Mouse (Mus musculus) forebrain, embryonic 11.5 days (tissue): ENCODE data around the gene Ldlrap1. TPM values are rescaled to one million over a fixed set of nuclear protein-coding genes. Genes with fewer than 3 reads are reported as not detected.

Experiments used
- ATAC-seq: fragments of 200-750 bp; cut with Nextera tagmentation; replicated peaks from 2 replicates; pipeline ENCODE4 v1.8.0; 2017; ENCODE audit warnings: moderate TSS enrichment; ENCODE audit not compliant: low FRiP score
- DNase-seq: peaks from one replicate; pipeline ENCODE4 v3.0.0-alpha.2; 2017; ENCODE audit warnings: low spot score
- H3K27ac ChIP-seq: fragments of 300-500 bp; sonication (generic); 2 replicates; pipeline ENCODE4 v1.5.1; 2014; ENCODE audit warnings: low read depth, low read length
- H3K27me3 ChIP-seq: fragments of 300-500 bp; sonication (generic); 2 replicates; pipeline ENCODE4 v1.6.1; 2014; ENCODE audit warnings: mild to moderate bottlenecking, low read length, mixed read lengths; ENCODE audit not compliant: control insufficient read depth, insufficient read depth
- H3K36me3 ChIP-seq: fragments of 300-500 bp; sonication (generic); 2 replicates; pipeline ENCODE4 v1.6.1; 2014; ENCODE audit warnings: mild to moderate bottlenecking, low read length, moderate library complexity, mixed read lengths; ENCODE audit not compliant: control insufficient read depth, insufficient read depth
- H3K4me1 ChIP-seq: fragments of 300-500 bp; sonication (generic); replicated peaks from 2 replicates; pipeline ENCODE4 v1.6.1; 2014; ENCODE audit warnings: low read length, mixed read lengths; ENCODE audit not compliant: control insufficient read depth, insufficient read depth
- H3K4me2 ChIP-seq: fragments of 300-500 bp; sonication (generic); 2 replicates; pipeline ENCODE4 v1.6.1; 2014; ENCODE audit warnings: low read depth, mild to moderate bottlenecking, low read length, moderate library complexity, mixed read lengths; ENCODE audit not compliant: severe bottlenecking
- H3K4me3 ChIP-seq: fragments of 300-500 bp; sonication (generic); 2 replicates; pipeline ENCODE4 v1.5.1; 2014; ENCODE audit warnings: low read depth, low read length
- H3K9ac ChIP-seq: fragments of 300-500 bp; sonication (generic); 2 replicates; pipeline ENCODE4 v1.6.1; 2014; ENCODE audit warnings: low read length
- H3K9me3 ChIP-seq: fragments of 300-500 bp; sonication (generic); 2 replicates; pipeline ENCODE4 v1.6.1; 2016; ENCODE audit warnings: low read length, mixed read lengths; ENCODE audit not compliant: control insufficient read depth
- WGBS: fragments of 180-500 bp; shearing (Covaris S2); extraction: QIAGEN DNeasy Blood & Tissue Kit; methylation state at CpG from one replicate; pipeline ENCODE4 v1.1.7; 2014; 5-methylcytosine and 5-hydroxymethylcytosine counted together
- polyA plus RNA-seq: library from polyadenylated mRNA; unstranded; fragments of >200 nt; fragmentation: Nextera tagmentation; extraction: Ambion mirVana; gene quantifications from 2 replicates; pipeline ENCODE4 v1.2.1, GENCODE M21; 2014

Gene Ldlrap1
- polyA plus RNA-seq, 1 experiment from 2014 or later: 7.4 TPM

DNA sequence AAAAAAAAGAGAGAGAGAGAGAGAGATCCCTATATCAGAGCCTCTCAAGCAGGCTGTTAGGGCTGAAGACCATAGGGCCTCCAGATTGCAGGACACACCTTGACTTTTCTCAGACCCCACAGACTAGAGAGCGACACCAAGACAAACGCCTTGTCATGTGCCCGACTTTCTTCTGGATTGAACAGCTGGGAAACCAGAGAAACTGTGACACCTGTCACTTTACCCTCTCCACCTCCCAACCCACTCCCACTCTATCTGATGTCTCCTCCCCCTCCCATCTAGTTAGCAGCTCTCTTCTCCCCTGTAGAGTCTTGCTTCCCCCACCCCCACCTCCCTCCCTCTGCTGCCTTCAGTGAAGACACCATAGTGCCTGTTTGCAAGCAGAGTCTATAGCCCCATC is 28.3 kb downstream of the Ldlrap1 start:
- no peak overlapping the region for H3K27ac ChIP-seq
- DNase-seq (no peak), ATAC-seq (no peak)
- H3K9me3 ChIP-seq: no peaks in the 10 kb centered on the region
- H3K27me3 ChIP-seq: no peaks in the 10 kb centered on the region
- no peak overlapping the region for H3K9ac ChIP-seq
- 0 out of 2 replicates have a peak, but pooled peaks cover 2% of the 10 kb centered on the region for H3K4me1 ChIP-seq
- 83% methylated on average over 3 of the region's 3 CpGs for WGBS
- no peak overlapping the region for H3K4me3 ChIP-seq
- no peaks in the 10 kb centered on the region for H3K36me3 ChIP-seq
- H3K4me2 ChIP-seq: no peak overlapping the region

- no peak overlapping the region for H3K4me2 ChIP-seq
- H3K27me3 ChIP-seq: no peaks in the 10 kb centered on the region
- 0 out of 2 replicates have a peak, but pooled peaks cover 4% of the 10 kb centered on the region for H3K4me1 ChIP-seq
- H3K9me3 ChIP-seq: no peaks in the 10 kb centered on the region
- 52% methylated on average over 14 of the region's 14 CpGs for WGBS
- H3K4me3 ChIP-seq: no peak overlapping the region
- no peak overlapping the region for H3K27ac ChIP-seq
- no peaks in the 10 kb centered on the region for H3K36me3 ChIP-seq
- no peak overlapping the region for H3K9ac ChIP-seq
- DNase-seq (no peak), ATAC-seq (no peak)
These were observed 30.4 kb downstream of the Ldlrap1 start for GRCm38 (mm10) chr4:134737365-134737910.

DNA sequence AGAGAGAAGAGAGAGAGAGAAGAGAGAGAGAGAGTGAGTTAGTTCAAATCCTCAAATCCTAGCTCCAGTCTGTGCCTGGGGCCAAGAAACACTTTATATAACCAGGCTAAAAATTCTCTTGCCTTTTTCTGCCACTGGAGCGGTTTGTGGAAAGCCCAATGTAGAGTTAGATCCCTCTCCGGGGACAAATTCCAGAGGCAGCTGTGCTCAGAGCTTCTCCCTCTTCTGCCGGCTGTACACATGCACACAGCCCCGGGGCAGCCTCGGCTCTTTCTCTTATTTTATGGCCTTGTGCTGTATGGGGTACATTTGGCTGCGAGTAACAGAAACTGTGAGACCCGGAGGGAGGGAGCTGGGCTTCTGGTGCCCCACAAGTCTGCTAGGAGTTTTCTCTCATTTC is 31.7 kb downstream of the Ldlrap1 start:
- H3K9me3 ChIP-seq: no peaks in the 10 kb centered on the region
- H3K36me3 ChIP-seq: no peaks in the 10 kb centered on the region
- no peak overlapping the region for H3K9ac ChIP-seq
- WGBS: 71% methylated on average over 7 of the region's 7 CpGs
- H3K27ac ChIP-seq: no peak overlapping the region
- DNase-seq (no peak), ATAC-seq (no peak)
- H3K27me3 ChIP-seq: no peaks in the 10 kb centered on the region
- H3K4me2 ChIP-seq: no peak overlapping the region
- H3K4me1 ChIP-seq: 0 out of 2 replicates have a peak, but pooled peaks cover 4% of the 10 kb centered on the region
- no peak overlapping the region for H3K4me3 ChIP-seq

- H3K9ac ChIP-seq: no peak overlapping the region
- H3K4me2 ChIP-seq: no peak overlapping the region
- ATAC-seq (no peak), DNase-seq (no peak)
- no peaks in the 10 kb centered on the region for H3K36me3 ChIP-seq
- H3K9me3 ChIP-seq: no peaks in the 10 kb centered on the region
- H3K27me3 ChIP-seq: no peaks in the 10 kb centered on the region
- H3K27ac ChIP-seq: no peak overlapping the region
- WGBS: 59% methylated on average over 9 of the region's 9 CpGs
- peaks cover 10% of the 10 kb centered on the region for H3K4me1 ChIP-seq
- H3K4me3 ChIP-seq: no peak overlapping the region
These were observed 33.2 kb downstream of the Ldlrap1 start for GRCm38 (mm10) chr4:134734629-134735081.

DNA sequence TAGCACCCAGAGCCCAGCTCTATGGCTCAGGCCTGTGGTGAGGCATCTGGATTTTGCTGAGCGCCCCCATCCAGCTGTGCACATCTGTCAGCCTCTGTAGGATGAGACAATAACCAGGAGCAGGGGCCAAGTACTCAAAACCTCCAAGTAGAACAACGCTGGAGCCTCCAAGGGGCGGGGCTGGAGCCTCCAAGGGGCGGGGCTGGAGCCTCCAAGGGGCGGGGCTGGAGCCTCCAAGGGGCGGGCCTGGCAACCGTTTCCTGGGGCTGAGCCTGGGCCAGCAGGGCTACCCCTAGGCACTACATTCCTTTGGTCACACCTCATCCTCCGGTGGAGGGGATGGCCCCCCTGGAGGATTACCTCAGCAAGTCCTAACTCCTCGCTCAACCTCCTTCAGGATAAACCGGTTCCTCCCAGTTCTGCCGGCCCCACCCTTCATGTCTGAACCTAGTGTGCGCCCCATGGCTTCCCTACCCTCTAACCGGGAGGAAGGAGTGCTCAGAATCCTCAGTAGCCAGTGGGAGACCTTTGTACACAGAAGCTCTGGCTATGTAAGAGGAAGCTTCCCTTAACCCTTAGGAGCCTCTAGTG is 33.7 kb downstream of the Ldlrap1 start:
- Histone ChIP-seq H3K9me3 (no peaks in the 10 kb centered on the region), H3K9ac (no peak overlapping the region), H3K27ac (no peak overlapping the region), H3K4me2 (0 out of 2 replicates have a peak overlapping the region, but pooled peaks have one; percentile 11), H3K36me3 (no peaks in the 10 kb centered on the region), H3K4me1 (peaks cover 10% of the 10 kb centered on the region), H3K4me3 (no peak overlapping the region), H3K27me3 (no peaks in the 10 kb centered on the region)
- ATAC-seq: 0 out of 2 replicates have a peak, but pooled peaks have one; percentile 61
- DNase-seq: peak; percentile 72
- 6% methylated on average over 13 of the region's 13 CpGs for WGBS

DNA sequence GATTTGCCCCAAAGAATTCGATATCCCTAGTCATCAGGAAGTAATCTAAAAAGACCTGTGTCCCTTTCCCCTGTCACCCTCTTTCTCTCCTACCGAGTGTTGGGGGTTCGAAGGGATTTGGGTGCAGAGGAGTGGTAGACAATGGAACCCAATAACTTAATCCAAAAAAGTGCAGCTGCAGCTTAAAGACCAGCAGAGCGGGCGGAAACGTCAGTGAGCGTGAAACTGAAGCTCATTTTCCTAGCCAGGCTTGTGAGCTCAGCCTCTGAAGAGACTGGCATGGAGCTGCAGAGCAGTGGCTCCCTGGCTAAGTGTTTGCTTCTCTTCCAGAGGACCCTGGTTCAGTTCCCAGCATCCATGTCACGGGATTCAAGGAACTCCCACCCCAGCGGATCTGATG is 34.5 kb downstream of the Ldlrap1 start:
- Histone ChIP-seq H3K4me2 (no peak overlapping the region), H3K27me3 (no peaks in the 10 kb centered on the region), H3K4me3 (no peak overlapping the region), H3K9ac (no peak overlapping the region), H3K4me1 (peaks cover 10% of the 10 kb centered on the region), H3K9me3 (no peaks in the 10 kb centered on the region), H3K27ac (no peak overlapping the region), H3K36me3 (no peaks in the 10 kb centered on the region)
- ATAC-seq (no peak), DNase-seq (no peak)
- WGBS: 52% methylated on average over 9 of the region's 9 CpGs

GRCm38 (mm10) chr4:134730106-134730505 is 37.7 kb downstream of the Ldlrap1 start:
- Histone ChIP-seq H3K4me2 (peak overlapping the region; percentile 19; the same call in 1 of the 2 replicates), H3K9ac (no peak overlapping the region), H3K27ac (no peak overlapping the region), H3K27me3 (no peaks in the 10 kb centered on the region), H3K4me1 (peaks cover 9% of the 10 kb centered on the region), H3K36me3 (no peaks in the 10 kb centered on the region), H3K9me3 (no peaks in the 10 kb centered on the region), H3K4me3 (no peak overlapping the region)
- ATAC-seq (0 out of 2 replicates have a peak, but pooled peaks have one; percentile 46), DNase-seq (no peak)
- WGBS: 3% methylated on average over 8 of the region's 8 CpGs

- Histone ChIP-seq H3K4me2 (no peak overlapping the region), H3K9ac (no peak overlapping the region), H3K36me3 (no peaks in the 10 kb centered on the region), H3K9me3 (no peaks in the 10 kb centered on the region), H3K4me3 (no peak overlapping the region), H3K4me1 (peaks cover 7% of the 10 kb centered on the region), H3K27me3 (no peaks in the 10 kb centered on the region), H3K27ac (no peak overlapping the region)
- ATAC-seq (no peak), DNase-seq (no peak)
- 62% methylated on average over 13 of the region's 13 CpGs for WGBS
These were observed 42.0 kb downstream of the Ldlrap1 start for GRCm38 (mm10) chr4:134725735-134726345.
